Mouse (Mus musculus): ENCODE results near the gene Gdi2. TPM values are rescaled to one million over a fixed set of nuclear protein-coding genes. Genes with fewer than 3 reads are reported as not detected.
"Not testable (repeated sequence)": the region's sequence is repeated elsewhere in the genome, so short reads cannot be mapped to it uniquely, and the experiment has no call there.

Gene Gdi2
- 398 TPM in 2 replicates for polyA plus RNA-seq (2015; fragmentation: Nextera tagmentation; extraction: Ambion mirVana)

DNA sequence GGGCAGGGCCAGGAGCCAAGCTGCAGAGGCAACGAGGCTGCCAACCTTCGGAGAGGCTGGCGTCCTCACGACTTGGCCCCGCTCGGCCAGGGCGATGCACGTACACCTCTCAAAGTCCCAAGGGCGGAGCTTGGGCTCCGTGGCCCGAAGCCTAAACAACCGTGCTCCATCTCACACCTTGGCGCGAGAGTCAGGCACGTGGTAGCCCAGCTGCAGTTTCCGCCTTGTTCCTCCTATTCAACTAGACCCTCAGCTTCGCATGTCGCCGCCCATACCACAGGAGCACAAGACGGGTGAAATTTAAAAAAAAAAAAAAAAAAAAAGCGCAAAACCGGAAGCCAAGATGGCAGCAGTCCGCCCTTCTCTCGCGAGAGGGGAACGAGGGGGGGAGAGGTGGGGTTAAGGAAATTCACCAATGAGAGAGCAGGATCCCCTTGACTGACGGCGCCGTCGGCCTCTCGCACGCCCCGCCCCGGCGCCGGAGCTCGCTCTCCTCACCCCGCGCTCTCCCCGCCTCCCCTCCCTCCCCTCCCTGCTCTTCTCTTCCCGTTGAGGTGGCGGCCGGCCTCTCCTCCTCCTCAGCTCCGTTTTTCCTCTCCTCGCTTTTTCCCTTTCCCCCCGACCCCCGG lies at the start of gene Gdi2:
Gene Gdi2 (plus strand): TSS at position 470 of the 629 bp plus-strand sequence.
- Histone ChIP-seq H3K9ac (peak within 1 kb of the TSS; percentile 99), H3K9me3 (replicated peaks) (no peaks in the 10 kb centered on the region), H3K27ac (replicated peaks) (peak within 1 kb of the TSS; percentile 100), H3K4me2 (replicated peaks) (peak within 1 kb of the TSS; percentile 81), H3K4me1 (peaks cover 27% of the 10 kb centered on the region), H3K4me3 (replicated peaks) (peak within 1 kb of the TSS; percentile 96), H3K36me3 (no peaks in the 10 kb centered on the region), H3K27me3 (no peaks in the 10 kb centered on the region)
- ATAC-seq (ENCODE audit: insufficient number of reproducible peaks, low FRiP score, low TSS enrichment, low read depth): peak; percentile 98
- under 1% methylated on average over 47 of the region's 47 CpGs for WGBS

- Histone ChIP-seq H3K27me3 (no peaks in the 10 kb centered on the region), H3K9me3 (replicated peaks) (no peaks in the 10 kb centered on the region), H3K4me1 (no peaks in the 10 kb centered on the region), H3K27ac (replicated peaks) (no peak overlapping the region), H3K9ac (no peak overlapping the region), H3K36me3 (0 out of 2 replicates have a peak, but pooled peaks cover 2% of the 10 kb centered on the region), H3K4me3 (replicated peaks) (no peak overlapping the region), H3K4me2 (replicated peaks) (no peak overlapping the region)
- WGBS: 92% methylated on average over 4 of the region's 4 CpGs
- ATAC-seq (ENCODE audit: insufficient number of reproducible peaks, low FRiP score, low TSS enrichment, low read depth): no peak
Measured at GRCm38 (mm10) chr13:3495526-3495925, 42.3 kb upstream of the Gdi2 start.

DNA sequence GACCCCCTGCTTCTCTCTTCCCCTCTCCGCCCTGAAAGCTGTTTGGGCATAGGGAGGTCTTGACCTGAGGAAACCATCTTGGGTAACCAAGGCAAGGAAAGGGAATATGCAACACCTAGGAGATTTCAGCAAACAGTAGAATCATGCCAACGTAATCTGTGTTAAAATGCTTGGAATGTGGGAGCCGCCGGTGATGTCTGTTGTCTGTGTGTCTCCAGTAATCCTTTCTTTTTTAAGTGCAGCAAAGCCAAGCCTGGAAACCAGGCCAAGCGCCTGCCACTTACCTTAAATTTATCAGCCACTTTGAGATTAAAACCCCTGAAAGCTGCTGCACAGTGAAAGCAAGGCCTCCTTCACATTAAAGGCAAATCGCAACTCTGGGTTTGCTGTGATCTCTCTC lies 36.8 kb upstream of the Gdi2 start:
- not testable (repeated sequence) for H3K9ac ChIP-seq; H3K36me3 ChIP-seq; H3K4me3 ChIP-seq (replicated peaks); H3K9me3 ChIP-seq (replicated peaks); H3K4me2 ChIP-seq (replicated peaks); H3K27me3 ChIP-seq; ATAC-seq (ENCODE audit: insufficient number of reproducible peaks, low FRiP score, low TSS enrichment, low read depth); H3K4me1 ChIP-seq; H3K27ac ChIP-seq (replicated peaks)
- 62% methylated on average over 6 of the region's 6 CpGs for WGBS

- ATAC-seq (ENCODE audit: insufficient number of reproducible peaks, low FRiP score, low TSS enrichment, low read depth); H3K9me3 ChIP-seq (replicated peaks); H3K4me2 ChIP-seq (replicated peaks); H3K4me1 ChIP-seq; H3K36me3 ChIP-seq; H3K27me3 ChIP-seq; H3K9ac ChIP-seq; H3K4me3 ChIP-seq (replicated peaks); H3K27ac ChIP-seq (replicated peaks): not testable (repeated sequence)
- WGBS: 76% methylated on average over 6 of the region's 6 CpGs
Measured at GRCm38 (mm10) chr13:3515351-3515750, 22.5 kb upstream of the Gdi2 start.

DNA sequence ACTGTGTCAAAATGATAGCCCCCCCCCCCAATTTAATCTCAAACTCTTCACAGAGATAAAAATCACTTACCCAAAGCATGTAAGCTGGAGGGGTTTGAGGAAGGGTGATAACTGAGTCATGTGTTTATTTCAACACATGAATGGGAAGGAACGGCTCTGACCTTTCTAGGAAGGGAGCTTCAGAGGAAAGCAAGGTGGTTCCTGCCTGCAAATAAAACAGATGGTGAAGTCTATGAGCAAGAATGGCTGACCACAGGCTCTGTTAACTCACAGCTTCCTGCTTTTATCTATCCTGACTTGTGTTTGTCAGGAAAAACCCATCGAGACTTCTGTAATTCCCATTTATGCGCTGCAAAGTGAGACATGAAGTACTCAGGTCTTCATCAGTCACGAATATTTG lies 18.5 kb upstream of the Gdi2 start:
- not testable (repeated sequence) for H3K4me3 ChIP-seq (replicated peaks); ATAC-seq (ENCODE audit: insufficient number of reproducible peaks, low FRiP score, low TSS enrichment, low read depth); H3K4me2 ChIP-seq (replicated peaks); H3K4me1 ChIP-seq; H3K27ac ChIP-seq (replicated peaks); H3K27me3 ChIP-seq; H3K9me3 ChIP-seq (replicated peaks); H3K36me3 ChIP-seq; H3K9ac ChIP-seq
- 81% methylated on average over 4 of the region's 4 CpGs for WGBS

DNA sequence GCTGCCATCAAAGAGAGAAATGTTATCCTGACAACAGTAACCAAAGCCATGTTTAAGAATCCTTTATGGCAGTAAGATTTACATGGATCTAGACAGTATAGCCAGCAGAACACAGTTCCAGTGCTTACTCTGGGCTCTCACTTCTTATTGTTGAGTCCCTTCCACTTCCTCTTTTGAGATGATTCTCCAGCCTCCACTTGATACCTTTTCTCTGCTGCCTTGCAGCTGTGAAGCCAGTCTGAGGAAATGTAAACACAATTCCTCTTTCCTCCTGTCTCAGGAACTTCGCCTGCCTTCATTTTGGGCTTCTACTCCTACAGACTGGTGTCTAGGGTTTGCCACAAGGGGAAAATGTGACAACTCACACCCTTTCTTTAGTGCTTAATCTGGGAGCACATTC lies 17.9 kb upstream of the Gdi2 start:
- not testable (repeated sequence) for H3K9ac ChIP-seq; H3K4me2 ChIP-seq (replicated peaks); H3K36me3 ChIP-seq; H3K9me3 ChIP-seq (replicated peaks); H3K4me3 ChIP-seq (replicated peaks); ATAC-seq (ENCODE audit: insufficient number of reproducible peaks, low FRiP score, low TSS enrichment, low read depth); H3K27me3 ChIP-seq; H3K4me1 ChIP-seq; H3K27ac ChIP-seq (replicated peaks)
- WGBS: 30% methylated on average over 1 of the region's 1 CpGs

- no peak overlapping the region for H3K4me2 ChIP-seq (replicated peaks)
- H3K4me1 ChIP-seq: no peaks in the 10 kb centered on the region
- H3K4me3 ChIP-seq (replicated peaks): no peak overlapping the region
- no peaks in the 10 kb centered on the region for H3K27me3 ChIP-seq
- H3K36me3 ChIP-seq: no peaks in the 10 kb centered on the region
- ATAC-seq (ENCODE audit: insufficient number of reproducible peaks, low FRiP score, low TSS enrichment, low read depth): no peak
- no peaks in the 10 kb centered on the region for H3K9me3 ChIP-seq (replicated peaks)
- 30% methylated on average over 6 of the region's 6 CpGs for WGBS
- H3K27ac ChIP-seq (replicated peaks): no peak overlapping the region
- no peak overlapping the region for H3K9ac ChIP-seq
Measured at GRCm38 (mm10) chr13:3523459-3523858, 14.4 kb upstream of the Gdi2 start.

DNA sequence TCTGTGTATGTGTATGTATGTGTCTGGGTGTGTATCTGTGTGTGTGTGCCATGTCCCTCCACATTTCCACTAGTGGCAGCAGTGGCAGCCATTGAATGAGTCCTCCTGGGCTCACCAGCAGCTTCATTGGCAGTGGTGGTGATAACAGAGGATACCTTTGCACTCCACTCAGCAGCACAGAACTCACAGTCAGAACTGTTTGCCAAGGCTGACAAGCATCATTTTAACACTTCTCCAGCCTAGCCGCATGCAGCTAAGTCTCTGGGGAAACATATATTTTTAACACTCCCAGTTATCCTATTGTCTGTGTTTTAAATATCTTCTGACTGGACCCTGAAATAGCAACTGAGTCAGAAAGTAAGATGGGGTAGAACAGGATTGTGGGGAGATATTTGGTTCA lies 13.9 kb upstream of the Gdi2 start:
- no peaks in the 10 kb centered on the region for H3K9me3 ChIP-seq (replicated peaks)
- H3K9ac ChIP-seq: no peak overlapping the region
- no peak overlapping the region for H3K4me2 ChIP-seq (replicated peaks)
- no peak overlapping the region for H3K4me3 ChIP-seq (replicated peaks)
- H3K27me3 ChIP-seq: no peaks in the 10 kb centered on the region
- WGBS: 73% methylated on average over 1 of the region's 1 CpGs
- H3K27ac ChIP-seq (replicated peaks): no peak overlapping the region
- no peak for ATAC-seq (ENCODE audit: insufficient number of reproducible peaks, low FRiP score, low TSS enrichment, low read depth)
- H3K4me1 ChIP-seq: no peaks in the 10 kb centered on the region
- no peaks in the 10 kb centered on the region for H3K36me3 ChIP-seq

- no peaks in the 10 kb centered on the region for H3K4me1 ChIP-seq
- no peak overlapping the region for H3K27ac ChIP-seq (replicated peaks)
- 50% methylated on average over 4 of the region's 4 CpGs for WGBS
- ATAC-seq (ENCODE audit: insufficient number of reproducible peaks, low FRiP score, low TSS enrichment, low read depth): no peak
- no peak overlapping the region for H3K9ac ChIP-seq
- no peaks in the 10 kb centered on the region for H3K36me3 ChIP-seq
- H3K9me3 ChIP-seq (replicated peaks): no peaks in the 10 kb centered on the region
- no peak overlapping the region for H3K4me2 ChIP-seq (replicated peaks)
- no peaks in the 10 kb centered on the region for H3K27me3 ChIP-seq
- no peak overlapping the region for H3K4me3 ChIP-seq (replicated peaks)
Measured at GRCm38 (mm10) chr13:3525611-3526051, 12.2 kb upstream of the Gdi2 start.

DNA sequence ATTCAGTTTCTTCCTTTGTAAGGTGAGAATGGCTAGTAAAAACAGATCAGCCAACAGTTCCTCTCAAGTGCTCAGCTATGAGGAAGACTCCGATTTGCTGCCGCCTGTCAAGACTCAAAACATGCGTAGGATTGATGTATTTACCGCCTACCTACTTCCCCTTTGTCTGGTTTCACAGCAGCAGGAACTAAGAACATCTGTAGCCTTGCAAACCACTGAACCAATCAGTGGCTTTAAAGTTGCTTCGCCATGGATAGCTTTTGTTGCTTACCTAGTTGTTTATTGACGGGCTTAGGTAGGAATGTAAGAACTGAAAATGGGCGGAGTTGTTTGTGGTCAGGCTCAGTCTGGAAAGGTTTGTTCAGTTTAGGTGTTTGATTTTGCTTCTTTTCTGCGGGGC lies 11.5 kb upstream of the Gdi2 start:
- no peak for ATAC-seq (ENCODE audit: insufficient number of reproducible peaks, low FRiP score, low TSS enrichment, low read depth)
- no peaks in the 10 kb centered on the region for H3K36me3 ChIP-seq
- H3K27ac ChIP-seq (replicated peaks): no peak overlapping the region
- no peak overlapping the region for H3K4me2 ChIP-seq (replicated peaks)
- no peaks in the 10 kb centered on the region for H3K4me1 ChIP-seq
- no peak overlapping the region for H3K4me3 ChIP-seq (replicated peaks)
- 76% methylated on average over 8 of the region's 8 CpGs for WGBS
- H3K27me3 ChIP-seq: no peaks in the 10 kb centered on the region
- no peak overlapping the region for H3K9ac ChIP-seq
- H3K9me3 ChIP-seq (replicated peaks): no peaks in the 10 kb centered on the region

DNA sequence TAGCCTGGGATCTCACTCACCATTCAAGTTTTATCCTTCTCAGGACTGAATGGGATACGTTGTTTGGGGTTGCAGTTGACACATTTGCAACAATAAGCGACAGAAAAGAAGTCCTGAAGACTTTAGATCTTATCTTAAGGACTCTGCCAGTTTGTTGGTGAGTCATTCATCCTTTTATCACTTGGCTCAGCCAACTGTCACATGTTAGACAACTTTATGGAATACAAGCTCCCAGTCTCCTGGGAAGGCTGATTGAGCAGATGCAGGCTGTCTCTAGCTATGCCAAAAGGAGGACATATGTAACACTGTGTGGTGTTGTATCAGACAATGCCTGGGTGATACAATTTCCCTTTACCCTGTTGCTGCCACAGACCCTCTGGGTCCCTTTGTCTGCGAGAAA lies 7.4 kb upstream of the Gdi2 start:
- no peak for ATAC-seq (ENCODE audit: insufficient number of reproducible peaks, low FRiP score, low TSS enrichment, low read depth)
- H3K27me3 ChIP-seq: no peaks in the 10 kb centered on the region
- H3K9me3 ChIP-seq (replicated peaks): no peaks in the 10 kb centered on the region
- no peak overlapping the region for H3K27ac ChIP-seq (replicated peaks)
- H3K36me3 ChIP-seq: no peaks in the 10 kb centered on the region
- H3K4me3 ChIP-seq (replicated peaks): no peak overlapping the region
- H3K4me1 ChIP-seq: no peaks in the 10 kb centered on the region
- no peak overlapping the region for H3K9ac ChIP-seq
- no peak overlapping the region for H3K4me2 ChIP-seq (replicated peaks)
- 58% methylated on average over 3 of the region's 3 CpGs for WGBS

DNA sequence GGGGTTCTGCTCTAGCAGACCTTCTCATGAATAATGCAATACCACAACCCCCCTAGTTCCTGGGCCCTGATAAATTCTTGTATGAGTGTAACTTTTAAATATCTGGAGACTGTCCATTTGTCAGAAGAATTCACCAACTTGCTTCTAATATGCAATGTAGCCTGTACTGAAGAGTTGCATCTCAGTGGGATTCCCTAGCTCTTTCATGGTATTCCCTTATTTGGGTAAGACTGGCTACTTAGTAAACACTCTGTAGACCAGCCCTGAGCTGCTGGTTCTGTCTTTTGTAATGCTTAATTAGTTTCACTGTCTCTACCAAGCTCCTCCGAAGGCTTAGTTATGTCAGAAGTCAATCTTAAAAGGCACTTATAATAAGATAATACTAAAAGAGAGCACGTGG lies 6.7 kb upstream of the Gdi2 start:
- H3K4me2 ChIP-seq (replicated peaks); H3K9ac ChIP-seq; H3K27me3 ChIP-seq; ATAC-seq (ENCODE audit: insufficient number of reproducible peaks, low FRiP score, low TSS enrichment, low read depth); H3K4me1 ChIP-seq; H3K9me3 ChIP-seq (replicated peaks); H3K4me3 ChIP-seq (replicated peaks); H3K36me3 ChIP-seq; H3K27ac ChIP-seq (replicated peaks): not testable (repeated sequence)
- 61% methylated on average over 2 of the region's 2 CpGs for WGBS
